Mouse (Mus musculus) hindbrain, embryonic 11.5 days (tissue): ENCODE data around the gene Cdc37. TPM values are rescaled to one million over a fixed set of nuclear protein-coding genes. Genes with fewer than 3 reads are reported as not detected.

Experiments used
- ATAC-seq: fragments of 200-750 bp; cut with Nextera tagmentation; 2 replicates; pipeline ENCODE4 v1.8.0; 2017; ENCODE audit warnings: mild to moderate bottlenecking, moderate TSS enrichment, moderate library complexity; ENCODE audit not compliant: low FRiP score
- DNase-seq: peaks from one replicate; pipeline ENCODE4 v3.0.0-alpha.2; 2015; ENCODE audit warnings: low spot score
- H3K27ac ChIP-seq: fragments of 300-500 bp; sonication (generic); 2 replicates; pipeline ENCODE4 v1.5.1; 2014; ENCODE audit warnings: mild to moderate bottlenecking, low read depth, low read length
- H3K27me3 ChIP-seq: fragments of 300-500 bp; sonication (generic); 2 replicates; pipeline ENCODE4 v1.6.1; 2014; ENCODE audit warnings: mild to moderate bottlenecking, low read length, moderate library complexity, mixed read lengths; ENCODE audit not compliant: control insufficient read depth, insufficient read depth
- H3K36me3 ChIP-seq: fragments of 300-500 bp; sonication (generic); 2 replicates; pipeline ENCODE4 v1.6.1; 2014; ENCODE audit warnings: mild to moderate bottlenecking, low read length, moderate library complexity, mixed read lengths; ENCODE audit not compliant: control insufficient read depth, insufficient read depth
- H3K4me1 ChIP-seq: fragments of 300-500 bp; sonication (generic); replicated peaks from 2 replicates; pipeline ENCODE4 v1.6.1; 2014; ENCODE audit warnings: low read length, mixed read lengths; ENCODE audit not compliant: control insufficient read depth, insufficient read depth
- H3K4me2 ChIP-seq: fragments of 300-500 bp; sonication (generic); replicated peaks from 2 replicates; pipeline ENCODE4 v1.6.1; 2014; ENCODE audit warnings: mild to moderate bottlenecking, low read depth, low read length
- H3K4me3 ChIP-seq: fragments of 300-500 bp; sonication (generic); 2 replicates; pipeline ENCODE4 v1.5.1; 2014; ENCODE audit warnings: low read depth, low read length
- H3K9ac ChIP-seq: fragments of 300-500 bp; sonication (generic); 2 replicates; pipeline ENCODE4 v1.6.1; 2014; ENCODE audit warnings: low read depth, low read length
- H3K9me3 ChIP-seq: fragments of 300-500 bp; sonication (generic); 2 replicates; pipeline ENCODE4 v1.6.1; 2016; ENCODE audit warnings: low read length; ENCODE audit not compliant: control insufficient read depth
- whole genome bisulfite sequencing: fragments of 180-500 bp; shearing (Covaris S2); extraction: QIAGEN DNeasy Blood & Tissue Kit; methylation state at CpG from one replicate; pipeline ENCODE4 v1.1.7; 2014; 5-methylcytosine and 5-hydroxymethylcytosine counted together
- polyA plus RNA-seq: library from polyadenylated mRNA; unstranded; fragments of >200 nt; fragmentation: Nextera tagmentation; extraction: Ambion mirVana; gene quantifications from 2 replicates; pipeline ENCODE4 v1.2.1, GENCODE M21; 2014

Gene Cdc37
- polyA plus RNA-seq, 1 experiment from 2014 or later: 306 TPM

GRCm38 (mm10) chr9:21083324-21083723, 66.5 kb downstream of the Cdc37 start:
- H3K4me2 ChIP-seq: no peak overlapping the region
- DNase-seq (no peak), ATAC-seq (no peak)
- H3K4me1 ChIP-seq: no peaks in the 10 kb centered on the region
- H3K36me3 ChIP-seq: peaks cover 22% of the 10 kb centered on the region
- H3K9ac ChIP-seq: no peak overlapping the region
- H3K27ac ChIP-seq: no peak overlapping the region
- no peaks in the 10 kb centered on the region for H3K27me3 ChIP-seq
- WGBS: 95% methylated on average over 3 of the region's 3 CpGs
- H3K4me3 ChIP-seq: no peak overlapping the region
- H3K9me3 ChIP-seq: no peaks in the 10 kb centered on the region

Other genes starting within 250 kb of the Cdc37 start
- 65.6 and 82.9 TPM in 2 replicates for gene Dnmt1, start 190.1 kb downstream of the Cdc37 start, polyA plus RNA-seq
- 23.4 TPM in 2 replicates for gene S1pr2, start 173.2 kb downstream of the Cdc37 start, polyA plus RNA-seq
- gene Mrpl4, start 147.2 kb downstream of the Cdc37 start, polyA plus RNA-seq: 120 and 132 TPM in 2 replicates
- 4.3 and 4.5 TPM in 2 replicates for gene Icam1, start 134.0 kb downstream of the Cdc37 start, polyA plus RNA-seq
- gene Icam4, start 120.6 kb downstream of the Cdc37 start, polyA plus RNA-seq: 5.4 and 5.7 TPM in 2 replicates
- 0.24 TPM in 1 of 2 replicates, not detected in the other for gene Icam5, start 117.9 kb downstream of the Cdc37 start, polyA plus RNA-seq
- 0.45 and 2.7 TPM in 2 replicates for gene Zglp1, start 82.9 kb downstream of the Cdc37 start, polyA plus RNA-seq
- gene Gm49373, start 76.9 kb downstream of the Cdc37 start, polyA plus RNA-seq: 0.40 and 1.0 TPM in 2 replicates
- 46.1 and 53.2 TPM in 2 replicates for gene Fdx1l, start 76.4 kb downstream of the Cdc37 start, polyA plus RNA-seq
- 2.0 and 2.3 TPM in 2 replicates for gene Gm38431, start 58.0 kb downstream of the Cdc37 start, polyA plus RNA-seq
- gene Raver1, start 58.0 kb downstream of the Cdc37 start, polyA plus RNA-seq: 60.2 and 60.7 TPM in 2 replicates
- 6.9 and 8.0 TPM in 2 replicates for gene Tyk2, start 18.7 kb downstream of the Cdc37 start, polyA plus RNA-seq
- gene Pde4a, start 15.7 kb upstream of the Cdc37 start, polyA plus RNA-seq: 5.2 and 5.7 TPM in 2 replicates
- 23.6 and 23.7 TPM in 2 replicates for gene Keap1, start 89.4 kb upstream of the Cdc37 start, polyA plus RNA-seq
- 0.59 and 0.73 TPM in 2 replicates for gene S1pr5, start 98.5 kb upstream of the Cdc37 start, polyA plus RNA-seq
- gene Atg4d, start 115.3 kb upstream of the Cdc37 start, polyA plus RNA-seq: 45.3 and 50.6 TPM in 2 replicates
- 13.5 and 15.9 TPM in 2 replicates for gene Kri1, start 138.0 kb upstream of the Cdc37 start, polyA plus RNA-seq
- 80.3 and 83.2 TPM in 2 replicates for gene Cdkn2d, start 141.4 kb upstream of the Cdc37 start, polyA plus RNA-seq
- gene Ap1m2, start 162.4 kb upstream of the Cdc37 start, polyA plus RNA-seq: 3.4 and 5.0 TPM in 2 replicates
- 60.4 and 66.4 TPM in 2 replicates for gene Slc44a2, start 170.7 kb upstream of the Cdc37 start, polyA plus RNA-seq
- 232 and 254 TPM in 2 replicates for gene Ilf3, start 217.9 kb upstream of the Cdc37 start, polyA plus RNA-seq